Mouse (Mus musculus): ENCODE measurements around the gene Cd9.
"Not testable (repeated sequence)": the region's sequence is repeated elsewhere in the genome, so short reads cannot be mapped to it uniquely, and the experiment has no call there.

The Cd9 gene

GRCm38 (mm10) chr6:125503186-125503802, 8.7 kb upstream of the Cd9 start:
- no peak for ATAC-seq (ENCODE audit: low TSS enrichment)

GRCm38 (mm10) chr6:125498062-125498461, 3.5 kb upstream of the Cd9 start:
- no peak for ATAC-seq (ENCODE audit: low TSS enrichment)

GRCm38 (mm10) chr6:125496417-125496816, 1.8 kb upstream of the Cd9 start:
- ATAC-seq (ENCODE audit: low TSS enrichment) = no peak

- no peak for ATAC-seq (ENCODE audit: low TSS enrichment)
Observed at GRCm38 (mm10) chr6:125495361-125495760, 770 bp upstream of the Cd9 start.

- no peak for ATAC-seq (ENCODE audit: low TSS enrichment)
Observed at GRCm38 (mm10) chr6:125493147-125493546, 1.4 kb downstream of the Cd9 start.

- ATAC-seq (ENCODE audit: low TSS enrichment) = no peak
Observed at GRCm38 (mm10) chr6:125492664-125493063, 1.9 kb downstream of the Cd9 start.

- no peak for ATAC-seq (ENCODE audit: low TSS enrichment)
Observed at GRCm38 (mm10) chr6:125492033-125492432, 2.6 kb downstream of the Cd9 start.

- no peak for ATAC-seq (ENCODE audit: low TSS enrichment)
Observed at GRCm38 (mm10) chr6:125491393-125491792, 3.2 kb downstream of the Cd9 start.

- no peak for ATAC-seq (ENCODE audit: low TSS enrichment)
Observed at GRCm38 (mm10) chr6:125489881-125490559, 4.6 kb downstream of the Cd9 start.

GRCm38 (mm10) chr6:125485589-125485988, 9.0 kb downstream of the Cd9 start:
- ATAC-seq (ENCODE audit: low TSS enrichment) = no peak

- no peak for ATAC-seq (ENCODE audit: low TSS enrichment)
Observed at GRCm38 (mm10) chr6:125484721-125485120, 9.9 kb downstream of the Cd9 start.

GRCm38 (mm10) chr6:125484313-125484660, 10.3 kb downstream of the Cd9 start:
- ATAC-seq (ENCODE audit: low TSS enrichment) = not testable (repeated sequence)

GRCm38 (mm10) chr6:125483515-125484312, 10.9 kb downstream of the Cd9 start:
- ATAC-seq (ENCODE audit: low TSS enrichment) = no peak

GRCm38 (mm10) chr6:125482427-125482831, 12.2 kb downstream of the Cd9 start:
- no peak for ATAC-seq (ENCODE audit: low TSS enrichment)

GRCm38 (mm10) chr6:125481667-125482390, 12.8 kb downstream of the Cd9 start:
- no peak for ATAC-seq (ENCODE audit: low TSS enrichment)

- ATAC-seq (ENCODE audit: low TSS enrichment) = no peak
Observed at GRCm38 (mm10) chr6:125480396-125481361, 13.9 kb downstream of the Cd9 start.

GRCm38 (mm10) chr6:125479359-125479758, 15.2 kb downstream of the Cd9 start:
- no peak for ATAC-seq (ENCODE audit: low TSS enrichment)

GRCm38 (mm10) chr6:125478135-125479128, 16.2 kb downstream of the Cd9 start:
- ATAC-seq (ENCODE audit: low TSS enrichment) = no peak

- ATAC-seq (ENCODE audit: low TSS enrichment) = no peak
Observed at GRCm38 (mm10) chr6:125476826-125477589, 17.6 kb downstream of the Cd9 start.

Measured in frontal cortex, adult (tissue).